Mouse (Mus musculus) lung, adult 2 months (tissue): Measurements from ENCODE around the gene Glyat. TPM values are rescaled to one million over a fixed set of nuclear protein-coding genes. Genes with fewer than 3 reads are reported as not detected.
"Not testable (repeated sequence)": the region's sequence is repeated elsewhere in the genome, so short reads cannot be mapped to it uniquely, and the experiment has no call there.

Experiments used
- DNase-seq: peaks from one replicate; pipeline ENCODE4 v3.0.0; 2022
- H3K4me1 ChIP-seq: fragments of 200-500 bp; 2 replicates; pipeline ENCODE4 v1.6.1; 2011; ENCODE audit warnings: low read length; ENCODE audit not compliant: control insufficient read depth, insufficient read depth
- H3K4me3 ChIP-seq: fragments of 200-500 bp; replicated peaks from 2 replicates; pipeline ENCODE3; 2011; ENCODE audit warnings: low read depth, mild to moderate bottlenecking, control low read depth, low read length; ENCODE audit errors: extremely low read depth
- CTCF ChIP-seq: fragments of 200-500 bp; IDR thresholded peaks from 2 replicates; pipeline ENCODE4 v1.5.1; 2011; ENCODE audit warnings: mild to moderate bottlenecking, low read length, control low read depth; ENCODE audit not compliant: insufficient read depth
- POLR2A ChIP-seq: fragments of 200-500 bp; IDR thresholded peaks from 2 replicates; pipeline ENCODE4 v1.6.1; 2011; ENCODE audit warnings: low read depth, mild to moderate bottlenecking, control low read depth, low read length, borderline replicate concordance; ENCODE audit errors: extremely low read depth
- WGBS: fragments of 180-500 bp; shearing (Covaris S2); methylation state at CpG from one replicate; pipeline ENCODE4 v1.1.7; 2018; 5-methylcytosine and 5-hydroxymethylcytosine counted together
- polyA plus RNA-seq: library from polyadenylated mRNA; depleted of rRNA; stranded (reverse); fragments of >200 nt; gene quantifications from 2 replicates; pipeline ENCODE4 v1.2.3, GENCODE M21; 2012

Gene Glyat
- polyA plus RNA-seq, 1 experiment, result not detected

DNA sequence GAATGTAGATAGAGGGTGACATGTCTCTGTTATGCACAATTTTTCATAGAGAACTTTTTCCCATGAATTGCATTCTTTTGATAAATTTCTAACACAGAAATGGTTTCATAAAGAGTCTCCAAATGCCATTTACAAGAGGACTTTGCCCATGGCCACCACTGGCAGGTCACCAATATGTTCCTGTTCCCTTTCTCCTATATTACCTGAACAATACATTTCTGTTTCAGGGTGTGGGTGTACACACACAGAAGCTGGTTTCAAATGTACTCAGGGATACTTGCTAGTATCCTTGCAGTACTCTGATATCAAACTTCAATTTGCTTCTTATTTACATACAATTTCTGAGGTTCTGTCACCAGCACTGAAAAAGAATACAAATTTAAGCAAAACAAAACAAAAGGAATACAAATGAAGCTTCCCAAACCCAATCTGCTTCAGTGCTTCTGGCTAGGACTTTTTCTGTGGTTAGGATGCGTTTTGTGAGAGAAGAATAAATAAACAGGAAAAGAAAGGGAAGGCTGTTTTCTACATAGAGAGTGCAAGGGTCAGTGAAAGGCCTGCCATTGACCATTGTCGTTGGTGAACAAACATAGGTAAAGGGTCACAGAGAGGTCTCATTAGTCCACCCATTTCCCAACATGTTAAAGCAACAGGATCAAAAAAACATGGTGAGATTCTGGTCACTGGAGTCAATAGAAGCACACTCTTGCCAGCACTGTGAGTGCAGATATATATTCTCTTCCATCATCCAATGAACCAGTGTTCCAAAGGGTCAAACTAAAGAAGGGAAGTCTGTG, 32.2 kb upstream of the Glyat start:
- TF ChIP-seq POLR2A (no peak), CTCF (no peak)
- H3K4me3 ChIP-seq, result no peak overlapping the region
- H3K4me1 ChIP-seq, result peaks cover 4% of the 10 kb centered on the region; the same call in 1 of the 2 replicates
- no peak for DNase-seq
- 16% methylated on average over 2 of the region's 2 CpGs for WGBS

DNA sequence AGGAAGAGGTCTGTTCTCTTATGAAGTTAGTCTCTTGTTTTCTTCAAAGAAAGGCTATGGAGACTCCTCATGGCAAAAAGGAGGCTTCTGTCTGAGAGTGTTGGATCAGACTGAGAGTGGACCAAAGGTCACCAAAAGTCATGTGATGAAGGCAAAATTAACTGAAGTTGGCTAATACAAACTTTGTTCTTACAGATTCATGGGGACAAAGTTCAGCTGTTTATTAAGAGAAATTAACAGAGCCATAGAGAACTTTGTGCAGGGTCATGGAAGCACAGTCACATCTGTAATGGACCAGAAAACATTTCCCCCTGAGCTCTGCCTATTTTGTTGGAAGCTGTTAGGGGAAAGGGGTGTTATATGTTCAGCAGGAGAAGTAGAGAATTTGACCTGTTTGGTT, 24.8 kb upstream of the Glyat start:
- H3K4me3 ChIP-seq, result no peak overlapping the region
- DNase-seq, result no peak
- TF ChIP-seq CTCF (no peak), POLR2A (no peak)
- H3K4me1 ChIP-seq, result no peaks in the 10 kb centered on the region

DNA sequence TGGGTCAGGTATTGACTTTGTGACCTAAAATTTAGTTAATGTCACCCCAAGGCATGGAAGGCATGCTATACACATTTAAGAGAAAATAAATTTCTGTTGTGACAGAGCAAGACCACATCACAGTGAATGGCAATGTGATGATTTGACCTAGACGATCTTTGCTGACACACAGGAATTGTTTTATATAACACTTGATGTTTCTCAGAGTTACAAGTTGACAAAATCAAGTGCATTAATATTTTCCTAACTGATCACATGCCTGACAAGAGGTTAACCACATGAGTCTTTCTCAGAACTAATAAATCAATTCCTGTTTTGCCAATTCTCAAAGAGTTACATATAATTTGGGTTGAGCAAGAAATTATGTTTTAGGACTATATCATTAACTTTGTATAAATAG, 19.5 kb upstream of the Glyat start:
- 76% methylated on average over 1 of the region's 1 CpGs for WGBS
- Histone ChIP-seq H3K4me3 (no peak overlapping the region), H3K4me1 (no peaks in the 10 kb centered on the region)
- TF ChIP-seq CTCF (no peak), POLR2A (no peak)
- DNase-seq, result no peak

DNA sequence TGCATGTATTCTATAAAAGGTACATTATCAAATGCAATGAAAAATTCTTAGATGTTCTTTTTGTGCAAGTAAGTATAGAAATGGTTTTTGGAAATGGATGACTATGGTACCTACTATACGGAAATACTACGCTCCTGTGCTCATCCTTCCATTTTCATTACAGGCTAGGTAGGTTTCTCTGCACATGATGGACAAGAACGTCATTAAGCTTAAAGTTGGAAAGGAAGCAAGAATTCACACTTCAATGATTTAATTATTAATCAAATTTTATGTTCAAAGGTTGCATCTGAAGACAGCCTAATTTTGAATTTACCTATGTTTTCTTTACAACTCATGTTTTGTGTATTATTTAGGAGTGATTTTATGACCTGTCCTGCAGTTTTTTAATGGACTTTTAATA, 1.2 kb downstream of the Glyat start:
- no peak for DNase-seq
- Histone ChIP-seq H3K4me1 (no peaks in the 10 kb centered on the region), H3K4me3 (no peak overlapping the region)
- no peak for TF ChIP-seq CTCF
- no peak for TF ChIP-seq POLR2A
- 82% methylated on average over 3 of the region's 3 CpGs for WGBS

DNA sequence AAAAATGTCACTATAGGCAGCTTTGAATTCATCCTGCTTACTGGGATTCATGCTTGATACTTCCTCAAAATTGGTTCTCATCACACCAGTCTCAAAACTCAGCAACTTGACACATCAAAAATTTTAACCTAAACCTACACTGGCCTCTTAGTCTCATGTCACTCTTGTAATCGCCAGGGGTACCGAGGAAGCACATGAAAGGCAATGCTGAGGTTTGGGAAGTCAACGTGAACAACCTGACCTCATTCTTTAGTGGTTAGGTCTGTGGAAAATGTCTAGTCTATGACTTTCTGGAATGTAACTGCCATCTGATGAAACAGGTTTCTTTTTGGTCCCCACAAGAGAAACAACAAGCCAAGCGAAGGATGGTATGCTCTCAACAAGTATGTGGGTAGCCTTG, 1.9 kb downstream of the Glyat start:
- H3K4me3 ChIP-seq, result no peak overlapping the region
- no peaks in the 10 kb centered on the region for H3K4me1 ChIP-seq
- 85% methylated on average over 4 of the region's 4 CpGs for WGBS
- TF ChIP-seq CTCF, result no peak
- TF ChIP-seq POLR2A, result no peak
- DNase-seq, result no peak

DNA sequence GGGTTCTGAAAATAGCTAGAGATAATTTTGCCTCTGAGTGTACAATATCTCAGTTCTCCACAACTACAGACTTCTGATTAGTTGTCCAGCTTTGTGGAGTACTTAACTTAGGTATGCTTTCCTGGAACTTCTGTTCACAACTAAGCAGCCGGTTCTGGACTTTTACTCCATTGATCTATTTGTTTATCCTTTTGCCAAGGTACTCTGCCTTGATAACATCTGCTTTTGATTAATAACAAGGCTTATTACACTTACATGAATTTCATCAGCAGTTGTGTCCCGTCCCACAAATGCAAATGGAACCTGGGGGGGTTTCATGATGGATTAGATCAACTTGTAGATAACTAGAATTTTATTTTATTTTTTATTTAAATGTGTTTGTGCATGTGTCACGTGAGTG, 3.8 kb downstream of the Glyat start:
- no peaks in the 10 kb centered on the region for H3K4me1 ChIP-seq
- 61% methylated on average over 3 of the region's 3 CpGs for WGBS
- DNase-seq, result no peak
- TF ChIP-seq POLR2A (no peak), CTCF (no peak)
- H3K4me3 ChIP-seq, result no peak overlapping the region

DNA sequence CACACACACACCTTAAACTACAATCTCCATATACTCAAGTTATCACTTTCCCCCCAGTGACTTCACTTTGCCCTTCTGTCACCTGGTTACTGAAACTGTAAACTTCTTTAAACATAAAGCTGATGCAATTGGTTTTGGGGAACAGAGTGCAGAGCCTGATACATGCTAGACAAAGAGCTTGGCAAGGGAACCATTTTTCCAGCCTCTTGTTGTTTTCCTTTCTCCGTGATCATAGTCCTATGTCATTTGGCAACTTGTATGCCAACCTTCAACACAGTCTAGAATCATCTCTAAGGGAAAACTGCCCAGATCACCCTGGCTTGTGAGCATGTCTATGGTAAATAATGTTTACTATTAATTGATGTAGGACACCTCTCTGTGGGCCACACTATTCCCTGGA, 4.9 kb downstream of the Glyat start:
- H3K4me1 ChIP-seq, result no peaks in the 10 kb centered on the region
- DNase-seq, result no peak
- WGBS, result 64% methylated on average over 1 of the region's 1 CpGs
- no peak for TF ChIP-seq POLR2A
- TF ChIP-seq CTCF, result no peak
- H3K4me3 ChIP-seq, result no peak overlapping the region

DNA sequence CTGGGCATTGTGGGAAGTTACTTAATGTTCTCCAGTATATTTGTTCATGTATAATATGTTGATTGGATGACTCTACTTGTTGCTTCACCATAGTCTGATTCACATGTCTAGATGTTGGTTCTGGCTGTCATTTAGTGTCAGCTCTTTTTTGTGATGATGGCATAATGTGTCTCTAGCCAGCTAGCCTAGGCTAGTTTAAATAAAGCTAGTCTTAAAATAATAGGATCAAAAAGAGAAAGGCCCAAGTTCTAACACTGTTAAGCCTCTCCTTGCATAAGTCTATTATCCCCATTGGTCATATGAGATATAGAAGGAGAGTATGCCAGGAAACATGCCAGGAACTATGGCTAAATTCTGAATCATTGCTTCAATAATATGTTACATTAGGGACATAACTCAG, 16.4 kb downstream of the Glyat start:
- Histone ChIP-seq H3K4me3 (no peak overlapping the region), H3K4me1 (no peaks in the 10 kb centered on the region)
- TF ChIP-seq CTCF, result no peak
- no peak for TF ChIP-seq POLR2A
- no peak for DNase-seq

DNA sequence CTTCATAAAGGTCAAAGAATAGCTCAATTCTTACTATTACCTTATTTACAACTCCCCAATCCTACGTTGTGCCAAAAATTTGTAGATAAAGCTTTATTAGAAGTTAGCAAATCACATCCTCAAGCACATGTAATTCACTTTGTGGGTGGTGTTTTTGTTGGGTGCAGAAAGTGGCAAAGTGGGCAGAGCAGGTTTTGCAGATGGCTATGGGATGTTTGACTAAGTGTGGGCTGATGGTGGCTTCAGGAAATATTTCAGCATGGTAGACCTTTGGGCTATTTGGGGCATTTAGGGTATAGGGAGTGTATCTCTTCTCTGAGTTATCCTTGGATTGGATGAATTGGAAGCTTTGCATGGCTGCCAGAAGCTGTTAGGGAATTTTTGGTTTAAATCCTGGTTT, 33.0 kb downstream of the Glyat start:
- WGBS, result 69% methylated on average over 1 of the region's 1 CpGs
- no peaks in the 10 kb centered on the region for H3K4me1 ChIP-seq
- TF ChIP-seq POLR2A (no peak), CTCF (no peak)

DNA sequence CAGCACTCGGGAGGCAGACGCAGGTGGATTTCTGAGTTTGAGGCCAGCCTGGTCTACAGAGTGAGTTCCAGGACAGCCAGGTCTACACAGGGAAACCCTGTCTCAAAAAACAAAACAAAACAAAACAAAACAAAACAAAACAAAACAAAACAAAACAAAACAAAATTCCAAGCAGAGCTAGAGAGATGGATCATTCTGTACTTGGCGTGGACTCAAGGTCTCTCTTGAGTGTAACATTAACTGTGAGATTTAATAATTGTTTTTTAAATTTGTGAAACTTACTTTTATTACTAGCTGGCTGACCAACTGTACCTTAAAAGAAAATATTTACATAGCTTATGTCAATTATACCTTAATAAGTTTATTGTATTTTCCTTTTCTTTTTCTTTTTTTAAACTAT, 35.5 kb downstream of the Glyat start:
- 95% methylated on average over 3 of the region's 3 CpGs for WGBS
- H3K4me1 ChIP-seq, DNase-seq, H3K4me3 ChIP-seq: not testable (repeated sequence)

More for the DNA sequence above, 33.0 kb downstream of the Glyat start:
- no peak overlapping the region for H3K4me3 ChIP-seq
- no peak for DNase-seq
